Mouse (Mus musculus): ENCODE results near the gene Ccdc60. TPM values are rescaled to one million over a fixed set of nuclear protein-coding genes. Genes with fewer than 3 reads are reported as not detected.

Gene Ccdc60
- total RNA-seq, 2 experiments from 2014 or later: not detected

DNA sequence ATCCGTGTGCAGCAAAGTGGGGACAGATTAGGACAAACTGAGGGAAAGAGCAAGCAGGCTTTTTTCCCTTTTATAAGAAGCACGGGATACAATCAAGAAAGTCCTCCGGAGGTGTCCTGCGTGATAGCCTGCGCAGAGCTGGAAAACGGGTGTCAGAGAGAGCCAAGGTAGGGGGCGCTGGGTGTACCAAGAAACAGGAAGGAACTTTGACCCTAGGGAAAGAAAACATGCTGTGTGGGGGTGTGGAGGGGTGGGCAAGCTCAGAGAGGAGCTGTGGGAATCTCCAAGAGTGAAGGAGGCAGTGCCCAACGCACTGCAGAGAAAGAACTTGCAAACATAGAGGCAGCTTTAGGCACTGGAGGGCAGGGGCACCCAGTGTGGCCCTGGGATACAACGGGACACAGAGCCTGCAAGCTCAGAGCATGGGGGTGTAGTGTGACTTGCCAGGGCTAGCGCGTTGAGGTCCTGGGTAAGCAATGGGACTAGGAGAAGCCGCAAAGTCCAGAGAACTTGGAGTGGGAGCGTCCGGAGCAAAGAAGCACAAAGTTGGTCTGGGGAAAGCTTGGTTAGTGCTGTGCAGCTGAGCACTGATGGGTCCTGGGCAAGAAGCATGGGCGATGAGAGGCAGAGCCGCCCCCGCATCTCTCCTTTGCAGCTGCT lies 206.4 kb downstream of the Ccdc60 start:
- DNase-seq: no peak
- intact Hi-C loops (cut with DNase I): no loop called here

DNA sequence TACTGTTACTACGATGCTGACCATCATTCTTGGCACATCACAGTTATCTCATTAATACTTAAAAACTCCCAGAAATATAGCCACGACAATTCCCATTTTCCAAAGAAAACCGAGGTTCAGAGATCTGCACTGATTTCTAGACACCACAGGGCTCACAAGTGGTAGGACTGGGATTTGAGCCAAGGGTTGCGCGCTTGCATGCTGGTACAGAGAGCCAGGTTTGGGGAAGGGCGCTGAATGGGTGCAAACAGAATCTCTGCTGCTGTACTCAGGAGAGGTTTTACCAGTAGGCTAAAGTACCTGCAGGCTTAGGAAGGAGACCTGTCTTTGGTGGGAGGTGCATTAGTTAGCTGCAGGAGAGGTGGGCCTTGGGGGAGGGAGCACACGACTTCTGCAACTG lies 207.2 kb downstream of the Ccdc60 start:
- DNase-seq: no peak
- intact Hi-C loops (cut with DNase I): no loop called here

DNA sequence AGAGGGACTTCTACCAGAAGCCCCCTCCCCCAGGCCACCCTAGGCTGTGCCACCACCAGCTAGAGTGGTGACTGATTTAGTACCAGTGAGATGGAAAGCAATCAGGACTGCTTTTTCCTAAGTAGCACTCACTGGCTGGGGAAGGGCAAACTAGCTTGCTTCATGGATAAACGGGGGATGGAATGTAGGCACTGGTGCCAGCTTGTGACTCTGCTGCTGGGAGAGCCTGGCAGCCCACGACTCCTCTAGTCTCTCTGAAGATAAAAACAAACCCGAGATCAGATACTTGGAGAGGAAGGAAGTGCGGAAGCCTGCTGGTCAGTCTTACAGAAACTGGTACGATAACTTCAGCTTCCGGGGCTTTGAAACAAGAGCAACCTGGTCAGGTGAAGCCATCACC lies 208.0 kb downstream of the Ccdc60 start:
- DNase-seq: no peak
- intact Hi-C loops (cut with DNase I): no loop called here

Other genes starting within 250 kb of the Ccdc60 start
- gene Tmem233, start 205.7 kb downstream of the Ccdc60 start, total RNA-seq (2021): not detected
- 100 to 1,000 TPM; 386 to 424 TPM for gene Hspb8, start 133.9 kb upstream of the Ccdc60 start, total RNA-seq (2021)